ENCODE assay signal across 27 mouse cellular contexts in genomic region chr10:117468931-117469572, GRCm38 (mm10).
"Had no signal": no experiment of that assay in that cellular context is flagged by ENCODE, and none has a peak within 500 bp of the region (broad histone marks: within the 10 kb centered on the region; RNA-seq: fewer than 3 reads in every experiment).

No protein-coding gene starts in this region.

- H3K27me3 ChIP-seq: limb, embryonic 12.5 days; limb, embryonic 13.5 days; limb, embryonic 15.5 days; liver, embryonic 12.5 days; liver, embryonic 13.5 days; liver, embryonic 15.5 days; lung, embryonic 15.5 days; megakaryocyte, embryonic 14.5 days; midbrain, embryonic 13.5 days; midbrain, embryonic 15.5 days; neural tube, embryonic 12.5 days had no signal

- H3K36me3 ChIP-seq: limb, embryonic 10.5 days; limb, embryonic 12.5 days; limb, embryonic 13.5 days; limb, embryonic 15.5 days; liver, embryonic 12.5 days; liver, embryonic 13.5 days; liver, embryonic 15.5 days; lung, embryonic 15.5 days; midbrain, embryonic 12.5 days; midbrain, embryonic 13.5 days; midbrain, embryonic 15.5 days; neural tube, embryonic 12.5 days had no signal

- H3K4me1 ChIP-seq: liver, embryonic 15.5 days; megakaryocyte, embryonic 14.5 days; midbrain, embryonic 12.5 days; midbrain, embryonic 13.5 days; midbrain, embryonic 15.5 days; neural tube, embryonic 12.5 days had no signal

- H3K27ac ChIP-seq: limb, embryonic 10.5 days; limb, embryonic 12.5 days; limb, embryonic 13.5 days; limb, embryonic 15.5 days; liver, embryonic 12.5 days; liver, embryonic 13.5 days; liver, embryonic 14.5 days; liver, embryonic 15.5 days; lung, embryonic 15.5 days; macrophage; midbrain, embryonic 12.5 days; midbrain, embryonic 13.5 days; midbrain, embryonic 15.5 days; neural tube, embryonic 12.5 days had no signal

- H3K4me3 ChIP-seq: limb, embryonic 10.5 days; limb, embryonic 12.5 days; limb, embryonic 13.5 days; limb, embryonic 15.5 days; liver, embryonic 12.5 days; liver, embryonic 13.5 days; liver, embryonic 15.5 days; lung, embryonic 15.5 days; megakaryocyte, embryonic 14.5 days; midbrain, embryonic 12.5 days; midbrain, embryonic 13.5 days; midbrain, embryonic 15.5 days; myocyte; neural tube, embryonic 12.5 days had no signal

- DNase-seq: left cerebral cortex, postnatal 4 days; liver; liver, embryonic 13.5 days; liver, postnatal 0 days; lung, adult 18-20 months; lung, adult 2 months; lung, embryonic 14.5 days; lung, postnatal 10 days; lung, postnatal 14 days; lung, postnatal 36 days; lung, postnatal 4 days; midbrain, embryonic 14.5 days had no signal

- H3K9me3 ChIP-seq: limb, embryonic 10.5 days; lung, embryonic 15.5 days; midbrain, embryonic 13.5 days; midbrain, embryonic 15.5 days had no signal
